Mouse (Mus musculus): Measurements from ENCODE around the gene Gm28308. TPM values are rescaled to one million over a fixed set of nuclear protein-coding genes. Genes with fewer than 3 reads are reported as not detected.
A peak's percentile ranks its signal among the peaks of the same experiment; 100 is the strongest.

Gene Gm28308
- total RNA-seq, 2 experiments from 2014 or later: not detected

DNA sequence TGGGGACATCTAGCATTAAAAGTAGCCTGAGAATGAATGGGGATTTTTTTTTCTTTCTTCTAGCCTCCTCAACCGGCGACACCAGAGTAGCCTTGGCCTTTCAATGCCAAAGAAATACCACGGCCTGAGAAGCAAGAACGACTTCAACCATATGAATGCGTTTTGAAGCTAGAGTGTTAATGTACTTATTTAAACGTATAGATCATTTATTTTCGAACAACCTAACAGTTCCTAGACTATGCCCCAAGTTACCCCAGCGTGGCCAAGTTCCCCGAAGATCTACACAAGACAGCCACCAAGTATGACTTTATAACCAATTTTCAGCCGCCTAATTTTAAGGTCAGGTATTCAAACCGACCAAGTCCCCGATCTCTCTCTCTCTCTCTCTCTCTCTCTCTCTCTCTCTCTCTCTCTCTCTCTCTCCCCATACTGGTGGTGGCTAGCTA is 7.7 kb upstream of the Gm28308 start:
- peak; percentile 0 for DNase-seq
- intact Hi-C loops (cut with DNase I): loop anchor here (5.0 kb wide), 2 partner anchors 639 to 1049 kb away; no protein-coding TSS in a partner anchor

DNA sequence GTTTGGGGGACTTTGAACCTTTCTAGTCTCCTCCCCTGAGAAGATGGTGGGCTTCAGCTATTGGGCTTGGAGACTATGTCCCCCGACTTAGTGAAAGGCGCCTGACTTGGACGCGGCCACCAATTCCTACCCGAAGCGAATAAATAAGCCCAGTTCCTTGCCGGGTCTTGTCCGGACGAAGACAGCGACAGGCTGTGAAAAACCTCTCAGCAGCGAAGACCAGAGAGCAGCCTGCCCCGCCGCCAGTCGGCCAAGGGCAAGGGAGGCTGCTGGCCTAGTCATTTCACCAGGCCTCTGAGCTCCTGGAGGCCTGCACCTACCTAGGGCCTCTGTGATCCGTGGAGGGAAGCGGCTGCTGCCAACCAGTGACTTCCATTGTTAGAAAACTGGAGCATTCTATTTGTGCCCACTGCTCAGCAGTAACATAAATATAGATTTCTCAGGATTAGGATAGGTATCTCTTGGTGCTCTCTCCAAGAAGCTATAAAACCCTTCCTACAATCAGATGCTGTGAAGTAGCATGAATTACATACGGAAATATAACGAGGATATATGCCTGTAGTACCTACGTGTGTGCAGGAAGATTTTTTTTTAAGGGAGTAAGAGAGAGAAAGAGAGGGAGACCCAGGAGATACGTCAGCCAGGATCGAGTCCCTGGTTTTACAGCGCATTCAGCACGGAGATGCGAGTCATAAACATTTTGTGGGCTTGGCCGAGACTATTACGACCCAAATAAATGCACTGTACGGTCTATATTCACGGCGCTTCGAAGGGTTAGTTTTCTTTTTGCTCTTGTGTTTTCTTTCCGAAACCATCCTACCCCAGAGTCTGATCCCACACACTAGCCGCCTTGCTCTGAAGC is 7.1 kb upstream of the Gm28308 start:
- DNase-seq: no peak
- intact Hi-C loops (cut with DNase I): loop anchor here (5.0 kb wide), 2 partner anchors 638 to 1048 kb away; no protein-coding TSS in a partner anchor

DNA sequence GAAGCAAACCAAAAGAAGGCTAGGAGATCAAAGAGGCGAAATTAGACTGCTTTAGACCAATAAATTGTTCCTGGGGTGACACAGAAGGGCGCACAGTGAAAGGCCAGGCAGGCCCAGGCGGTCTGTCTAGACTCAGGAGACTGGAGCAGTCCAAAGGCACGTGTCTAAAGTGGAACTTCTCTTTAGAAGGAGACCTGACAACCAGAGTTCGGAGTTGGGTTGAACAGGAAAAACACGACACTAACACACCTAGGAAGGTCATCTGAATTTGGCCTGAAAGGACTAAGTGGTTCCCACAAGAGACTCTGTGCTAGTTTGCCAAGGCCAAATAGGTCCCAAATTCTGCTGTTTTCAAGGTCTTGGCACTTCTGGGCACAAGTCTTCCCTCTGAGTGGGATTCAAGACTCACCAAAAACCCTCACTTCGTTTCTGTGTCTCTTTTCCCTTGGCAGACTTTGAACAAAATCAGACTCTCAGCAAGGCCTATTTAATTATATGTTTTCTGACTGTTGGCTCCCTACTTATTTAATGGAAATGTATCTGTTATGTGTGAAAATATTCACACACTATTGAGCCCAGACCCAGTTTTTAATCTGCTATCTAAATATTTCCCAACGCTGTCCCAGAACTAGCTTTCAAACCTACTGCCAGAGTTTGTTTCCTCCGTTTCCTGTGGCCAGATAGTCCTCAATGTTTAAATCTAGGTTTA is 6.2 kb upstream of the Gm28308 start:
- peak; percentile 0 for DNase-seq
- intact Hi-C loops (cut with DNase I): no loop called here

DNA sequence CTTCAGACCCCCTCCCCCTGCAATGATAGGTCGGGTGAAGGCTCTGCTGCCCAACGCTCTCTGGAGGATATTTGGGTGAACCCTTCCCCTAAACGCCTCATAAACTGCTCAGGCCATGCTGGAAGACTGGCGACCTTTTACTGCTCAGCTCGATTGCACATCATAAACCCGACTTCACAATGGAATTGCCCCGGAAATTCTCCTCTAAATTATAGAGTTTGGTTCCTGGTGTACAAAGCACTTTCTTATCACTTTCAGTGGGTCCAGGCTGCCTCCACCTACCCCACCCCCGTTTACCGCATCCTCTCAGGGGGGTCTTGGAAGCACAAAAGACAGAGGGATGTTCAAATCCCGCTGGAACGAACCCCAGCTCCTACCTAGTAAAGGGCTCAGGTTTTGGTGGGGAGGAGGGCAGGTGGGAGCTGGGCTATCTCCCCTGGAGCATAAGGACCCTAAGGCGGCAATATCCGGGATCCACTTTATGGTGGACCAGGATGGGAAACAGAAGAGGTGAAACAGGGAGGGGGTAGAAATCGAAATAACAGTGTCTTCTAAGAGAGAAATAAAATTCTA is 5.6 kb upstream of the Gm28308 start:
- DNase-seq: peak; percentile 1
- intact Hi-C loops (cut with DNase I): no loop called here

DNA sequence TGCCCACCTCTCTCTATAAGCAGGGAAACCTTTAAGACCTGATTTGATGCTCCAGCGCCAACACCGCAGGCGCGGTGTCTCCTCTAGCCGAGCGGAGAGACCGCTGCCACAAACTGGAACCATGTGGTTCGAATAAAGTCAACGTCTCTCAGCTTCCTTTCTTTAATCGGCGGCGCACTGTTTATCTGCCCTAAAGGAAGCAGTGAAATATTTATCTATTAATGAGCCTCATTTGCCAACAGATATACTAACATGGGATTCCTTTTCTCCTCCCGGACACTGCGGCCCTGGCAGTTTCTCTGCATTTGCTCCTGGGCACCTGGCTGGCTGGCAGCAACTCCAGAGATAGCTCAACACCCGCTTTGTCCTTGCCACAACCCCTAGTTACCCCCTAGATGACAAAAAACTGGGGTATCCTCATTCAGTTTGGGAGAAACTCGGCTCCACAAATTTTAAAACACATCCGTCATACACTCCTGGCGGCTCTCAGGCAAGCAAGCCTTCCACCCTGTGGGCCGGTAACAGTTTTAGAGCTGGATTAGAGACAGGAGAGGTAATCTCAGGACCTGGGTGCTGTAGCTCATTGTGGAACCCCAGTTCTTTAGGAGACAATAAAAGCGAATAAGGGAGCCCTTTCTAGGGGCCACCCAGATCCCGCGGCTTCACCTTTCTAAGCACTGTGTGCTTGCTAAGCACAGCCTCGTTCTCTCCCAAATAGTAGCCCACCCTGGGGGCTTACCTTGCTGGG is 4.9 kb upstream of the Gm28308 start:
- intact Hi-C loops (cut with DNase I): no loop called here

DNA sequence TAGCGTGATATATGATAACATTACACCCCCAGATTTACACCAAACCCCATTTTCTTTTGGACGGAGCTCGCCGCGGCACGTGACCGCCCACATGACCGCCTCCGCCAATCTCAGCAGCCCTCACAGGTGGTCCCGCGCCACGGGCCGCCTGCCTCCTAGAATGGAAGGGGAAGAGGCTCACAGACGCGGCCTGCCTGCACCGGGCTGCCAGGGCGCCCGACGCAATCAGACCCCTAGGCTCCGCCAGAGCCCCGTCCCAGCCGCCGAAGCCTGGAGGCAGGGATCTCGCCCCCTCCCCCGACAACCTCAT is 4.3 kb upstream of the Gm28308 start:
- no peak for DNase-seq
- intact Hi-C loops (cut with DNase I): no loop called here

More for the DNA sequence above, 4.9 kb upstream of the Gm28308 start:
- DNase-seq: no peak

DNA sequence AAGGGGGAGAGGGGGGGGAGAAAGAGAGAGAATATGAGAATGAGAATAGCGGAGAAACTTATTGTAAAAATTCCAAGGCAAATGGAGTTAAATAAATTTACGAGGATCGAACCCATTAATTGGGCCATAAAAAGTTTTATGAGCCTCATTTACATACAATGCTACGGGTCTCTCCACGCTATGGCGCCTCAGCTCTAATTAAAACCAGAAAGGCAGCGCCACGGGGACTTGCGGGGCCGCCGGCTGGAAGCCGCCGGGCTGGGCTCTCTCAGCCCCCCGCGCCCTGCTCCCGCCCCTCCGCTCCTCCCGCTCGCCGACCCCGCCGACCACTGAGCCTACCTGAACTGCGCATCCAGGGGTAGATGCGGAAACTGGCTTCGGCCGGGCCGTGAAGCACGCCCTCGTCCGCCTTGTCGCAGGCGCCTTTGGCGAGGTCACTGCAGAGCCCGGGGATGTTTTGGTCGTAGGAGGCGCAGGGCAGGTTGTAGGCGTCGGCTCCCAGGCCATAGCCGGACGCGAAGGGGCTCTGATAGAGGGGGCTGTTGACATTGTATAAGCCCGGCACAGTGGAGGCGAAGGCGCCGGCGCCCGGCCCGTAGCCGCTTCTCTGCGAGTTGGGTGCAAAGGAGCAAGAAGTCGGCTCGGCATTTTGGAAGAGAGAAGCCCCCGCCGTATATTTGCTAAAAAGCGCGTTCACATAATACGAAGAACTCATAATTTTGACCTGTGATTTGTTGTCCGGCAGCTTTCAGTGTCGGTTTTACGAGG is 3.7 kb upstream of the Gm28308 start:
- DNase-seq: no peak
- intact Hi-C loops (cut with DNase I): no loop called here

DNA sequence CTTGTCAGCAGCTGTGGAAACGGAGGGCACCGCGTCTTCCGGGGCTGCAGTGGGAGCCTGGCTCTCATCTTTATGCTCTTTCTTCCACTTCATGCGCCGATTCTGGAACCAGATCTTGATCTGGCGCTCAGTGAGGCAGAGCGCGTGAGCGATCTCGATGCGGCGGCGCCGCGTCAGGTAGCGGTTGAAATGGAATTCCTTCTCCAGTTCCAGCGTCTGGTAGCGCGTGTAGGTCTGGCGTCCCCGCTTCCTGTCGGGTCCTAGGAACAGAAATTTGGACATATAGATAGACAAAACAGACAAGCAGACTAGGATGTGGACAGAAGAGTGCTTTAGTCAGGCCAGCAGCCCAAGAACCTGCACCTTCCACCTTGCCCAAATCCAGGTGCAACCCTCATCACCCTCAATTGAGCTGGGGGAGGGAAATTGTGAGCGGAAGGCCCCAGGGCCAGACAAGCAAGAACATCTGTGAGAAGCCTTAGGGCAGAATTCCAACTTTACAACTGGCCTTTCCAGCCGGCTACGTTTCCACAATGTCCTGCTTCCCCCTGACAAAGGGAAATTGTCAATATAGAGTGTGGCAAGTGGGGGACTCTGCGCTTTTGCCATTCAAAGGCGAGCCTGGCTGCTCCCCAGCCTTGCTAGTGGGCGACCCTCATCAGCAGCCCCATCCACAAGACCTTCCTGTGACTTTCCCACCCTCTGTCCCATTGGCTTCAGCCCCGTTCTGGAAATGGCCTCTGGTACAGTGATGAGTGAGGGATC is 2.8 kb upstream of the Gm28308 start:
- intact Hi-C loops (cut with DNase I): no loop called here
- no peak for DNase-seq

DNA sequence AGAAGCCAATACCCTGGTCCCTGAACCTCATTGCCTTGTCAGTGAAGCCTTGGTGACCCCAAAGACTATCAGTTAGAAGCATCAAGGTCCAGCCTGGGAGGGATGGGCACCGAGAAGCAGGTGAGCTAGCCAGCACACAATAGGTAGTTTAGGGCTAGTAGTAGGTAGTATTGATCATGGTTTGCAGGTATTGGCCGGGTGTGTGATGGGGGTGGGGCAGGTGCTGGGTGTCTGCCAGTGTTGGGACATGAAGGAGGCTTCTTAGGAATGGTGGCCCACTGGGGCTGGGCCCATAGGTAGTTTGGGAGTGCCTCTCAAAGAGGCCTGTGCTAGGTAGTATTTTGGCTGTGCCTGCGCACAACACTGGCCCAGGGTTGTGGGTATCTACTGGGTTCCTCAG is 1.9 kb upstream of the Gm28308 start:
- intact Hi-C loops (cut with DNase I): no loop called here

DNA sequence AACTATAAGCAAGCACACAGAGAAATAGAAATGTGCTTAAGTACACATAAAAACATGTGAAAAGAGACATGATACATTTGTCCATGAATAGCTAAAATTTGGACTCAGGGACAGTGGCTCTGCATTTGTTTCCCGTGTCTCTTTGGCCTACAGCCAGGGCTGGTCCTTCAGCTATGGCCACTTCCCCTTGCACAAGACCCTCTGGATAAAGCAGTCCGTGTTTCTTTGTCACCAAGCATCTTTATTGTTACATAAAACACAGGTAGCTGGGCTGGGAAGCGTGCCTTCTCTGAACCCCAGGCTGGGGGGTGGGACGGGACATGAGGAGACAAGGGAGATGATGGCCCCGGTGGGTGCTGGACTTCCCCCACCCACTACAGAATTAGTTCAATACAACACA is 1.1 kb upstream of the Gm28308 start:
- intact Hi-C loops (cut with DNase I): no loop called here
- DNase-seq: no peak

More for the DNA sequence above, 1.9 kb upstream of the Gm28308 start:
- DNase-seq: no peak

DNA sequence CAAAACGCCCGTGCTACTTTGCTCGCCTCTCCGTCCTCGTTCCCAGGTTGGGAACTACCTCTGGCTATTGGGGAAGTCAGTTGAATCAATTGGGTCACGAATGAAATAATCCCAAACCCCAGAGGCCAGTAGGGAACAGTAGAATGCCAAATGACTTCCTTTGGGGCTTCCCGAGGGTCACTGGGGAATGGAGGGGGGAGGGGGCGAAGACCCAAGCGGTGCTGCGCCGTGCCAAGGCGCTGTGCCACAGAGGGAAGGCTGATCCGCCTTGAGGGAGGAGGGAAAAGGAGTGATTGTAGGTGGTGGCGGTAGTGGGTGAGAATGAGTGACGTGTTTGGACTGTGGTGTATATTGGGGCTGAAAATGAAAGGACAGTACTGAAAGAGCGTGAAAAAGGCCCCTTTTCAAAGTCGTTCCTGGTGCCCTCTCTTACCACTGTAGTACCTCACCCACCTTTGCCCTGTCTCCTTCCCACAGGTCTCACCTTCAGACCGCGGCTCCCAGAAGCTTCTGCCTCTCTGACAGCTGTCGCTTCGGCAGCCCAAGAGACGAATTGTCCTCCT is 502 bp downstream of the Gm28308 start:
- intact Hi-C loops (cut with DNase I): no loop called here

DNA sequence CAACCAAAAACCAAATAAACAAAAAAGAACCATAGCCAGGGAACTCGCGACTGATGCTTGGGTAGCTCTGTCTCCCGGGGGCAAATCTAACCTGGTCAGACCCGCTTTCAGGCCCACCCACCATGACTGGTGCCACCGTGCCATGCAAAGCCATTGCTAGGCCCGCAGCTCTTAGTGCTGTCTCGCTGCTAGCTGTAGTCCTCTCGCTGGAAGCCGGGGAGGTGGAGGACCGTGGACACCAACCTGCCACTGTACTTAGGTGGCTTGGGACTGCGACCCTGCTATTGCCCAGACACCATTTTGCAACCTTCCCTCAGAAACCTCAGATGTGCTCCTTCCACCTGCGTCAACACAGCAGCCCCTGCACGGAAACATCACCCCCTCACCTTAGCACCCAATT is 1.2 kb downstream of the Gm28308 start:
- intact Hi-C loops (cut with DNase I): no loop called here
- no peak for DNase-seq

More for the DNA sequence above, 502 bp downstream of the Gm28308 start:
- DNase-seq: no peak

DNA sequence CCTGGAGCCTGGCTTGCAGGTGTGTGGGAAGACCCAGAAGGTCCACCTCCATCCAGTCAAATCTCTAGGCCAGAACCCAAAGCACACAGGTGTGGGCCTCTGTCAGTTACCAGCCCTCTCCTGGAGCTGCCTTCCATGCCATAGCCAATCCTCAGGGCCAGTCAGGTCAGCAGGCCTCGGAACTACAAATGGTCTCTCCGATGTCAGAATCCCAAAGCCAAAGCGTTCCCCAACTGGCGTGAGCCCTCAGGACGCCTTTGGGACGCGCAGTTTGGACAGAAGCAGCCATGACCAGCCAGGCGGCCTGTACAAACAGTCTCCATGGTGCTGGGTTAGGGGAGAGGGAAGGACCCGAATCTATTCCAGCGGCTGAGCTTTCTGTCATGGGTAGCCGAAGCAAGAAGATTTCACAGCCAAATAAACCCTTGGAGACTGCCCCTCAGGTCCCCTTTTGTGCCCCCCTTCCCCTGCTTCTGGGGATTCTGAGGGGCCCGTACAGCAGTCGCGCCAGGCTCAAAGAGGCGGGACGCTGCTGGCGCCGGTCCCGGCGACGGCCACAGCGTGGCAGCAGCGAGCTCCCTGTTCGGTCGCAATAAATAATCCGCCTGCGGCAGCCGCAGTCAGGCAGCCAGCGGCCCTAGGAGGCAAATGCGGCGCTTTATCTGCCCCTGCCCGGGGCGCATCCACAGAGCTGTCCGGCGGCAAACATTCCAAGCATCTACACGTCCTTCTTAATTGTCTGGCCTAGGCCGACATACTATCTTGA is 1.8 kb downstream of the Gm28308 start:
- peak; percentile 72 for DNase-seq
- intact Hi-C loops (cut with DNase I): no loop called here

DNA sequence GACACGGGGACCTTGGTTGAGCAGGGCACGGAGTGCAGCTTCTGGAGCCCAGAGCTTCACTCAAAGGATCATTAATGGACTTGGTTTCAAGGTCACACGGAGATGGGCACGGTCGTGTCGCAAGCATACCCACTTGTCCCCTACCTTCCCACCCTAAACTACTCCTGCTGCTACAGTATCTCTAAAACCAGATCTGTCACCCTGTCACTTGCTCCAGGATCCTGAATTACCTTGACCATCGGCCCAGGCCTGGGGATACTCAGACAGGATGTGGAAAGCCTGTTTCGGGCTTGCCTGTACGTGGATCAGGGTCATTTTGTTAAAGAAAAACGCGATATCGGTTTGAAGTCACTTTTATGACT is 3.5 kb downstream of the Gm28308 start:
- intact Hi-C loops (cut with DNase I): no loop called here
- no peak for DNase-seq

DNA sequence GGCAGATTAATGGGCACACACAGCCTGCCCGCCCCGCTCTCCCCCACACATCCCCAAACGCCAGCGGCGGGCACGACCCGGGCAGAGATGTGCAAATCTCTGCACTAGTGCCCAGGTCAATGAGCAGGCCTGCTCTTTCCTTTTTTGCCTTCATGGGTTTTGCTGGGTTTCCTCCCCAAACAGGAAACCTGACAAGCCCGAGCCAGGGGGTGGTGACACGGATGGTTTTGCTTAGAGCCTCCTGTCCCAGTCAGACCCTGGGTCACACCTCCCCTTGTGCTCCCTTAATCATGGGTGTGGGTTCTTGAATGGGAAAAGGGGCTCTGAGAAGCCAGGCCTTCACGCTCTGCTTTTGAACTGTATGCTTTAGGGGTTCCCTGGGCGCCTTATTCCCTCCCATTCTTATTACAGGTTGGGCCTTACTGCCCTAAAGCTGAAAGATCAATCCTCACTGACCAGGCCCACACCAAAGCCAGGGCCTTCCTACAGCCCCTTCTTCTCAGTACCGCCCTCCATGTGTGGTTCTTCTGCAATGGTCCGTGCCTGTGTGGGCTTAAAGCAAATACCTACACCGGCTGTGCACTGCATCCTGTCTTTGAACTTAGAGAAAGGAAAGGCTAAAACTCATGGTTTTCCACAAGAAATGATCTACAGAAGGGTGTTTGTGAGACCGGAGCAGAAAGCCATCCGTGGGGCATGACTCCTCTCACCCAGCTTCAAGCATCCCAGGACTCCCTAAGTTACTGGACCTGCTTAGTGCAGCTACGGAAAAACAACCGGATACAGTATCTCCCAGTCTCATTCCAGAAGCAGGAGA is 4.1 kb downstream of the Gm28308 start:
- DNase-seq: no peak
- intact Hi-C loops (cut with DNase I): no loop called here

DNA sequence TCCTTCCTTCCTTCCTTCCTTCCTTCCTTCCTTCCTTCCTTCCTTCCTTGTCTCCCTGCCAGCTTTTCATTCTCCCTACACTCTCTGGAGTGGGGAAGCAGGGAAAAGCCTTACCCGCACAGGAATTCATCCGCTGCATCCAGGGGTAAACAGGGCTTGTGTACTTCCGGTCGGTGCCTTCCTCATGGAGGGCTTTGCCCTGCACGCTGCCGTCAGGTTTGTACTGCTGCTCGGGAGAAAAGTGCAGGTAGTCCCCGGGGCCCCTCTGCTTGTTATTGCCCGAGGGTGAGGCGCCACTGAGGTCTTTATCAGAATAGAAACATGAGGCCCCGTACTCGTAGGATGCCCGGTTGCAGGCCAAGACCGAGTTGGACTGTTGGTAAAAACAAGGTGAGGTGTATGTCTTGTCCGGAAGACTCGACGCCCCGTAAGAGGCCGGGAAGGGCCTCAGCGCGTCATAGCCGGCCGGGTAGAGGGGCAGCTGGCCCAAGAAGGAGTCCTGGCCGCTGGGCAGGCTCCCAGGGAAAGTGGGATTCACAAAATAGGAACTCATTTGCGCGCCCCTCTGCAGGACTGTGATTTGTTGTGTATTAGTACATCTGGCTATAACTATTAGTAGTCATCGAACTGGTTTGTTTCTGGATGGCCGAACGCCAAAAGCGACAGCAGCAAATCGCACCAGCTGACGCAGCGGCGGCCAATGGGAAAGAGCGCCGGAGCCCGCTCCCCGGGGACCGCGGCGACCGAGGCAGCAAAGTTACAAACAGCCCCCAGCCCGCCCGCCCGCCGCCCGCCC is 4.9 kb downstream of the Gm28308 start, which contains the start of gene Hoxa6:
Gene Hoxa6 (minus strand): TSS at position 651 of the 796 bp plus-strand sequence.
- intact Hi-C loops (cut with DNase I): no loop called here
- no peak for DNase-seq

DNA sequence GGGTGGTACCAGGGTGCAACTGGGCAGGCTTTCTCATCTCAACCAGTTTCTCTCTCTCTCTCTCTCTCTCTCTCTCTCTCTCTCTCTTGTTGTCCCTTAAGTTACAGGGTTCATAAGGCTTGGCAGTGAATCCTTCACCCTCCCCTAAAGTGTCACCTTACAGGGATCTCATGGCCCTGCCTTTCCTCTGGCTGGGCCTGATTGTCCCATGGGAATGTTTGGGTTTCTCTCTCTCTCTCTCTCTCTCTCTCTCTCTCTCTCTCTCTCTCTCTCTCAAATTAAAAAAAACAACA is 5.5 kb downstream of the Gm28308 start:
- DNase-seq: no peak
- intact Hi-C loops (cut with DNase I): no loop called here
